Mouse (Mus musculus) adipocyte (in vitro differentiated cells): ENCODE results near the gene Ctnnbip1.

Experiments
- DNase-seq: peaks from one replicate; pipeline ENCODE4 v3.0.0-alpha.2; 2016; ENCODE audit warnings: low spot score

The Ctnnbip1 gene

DNA sequence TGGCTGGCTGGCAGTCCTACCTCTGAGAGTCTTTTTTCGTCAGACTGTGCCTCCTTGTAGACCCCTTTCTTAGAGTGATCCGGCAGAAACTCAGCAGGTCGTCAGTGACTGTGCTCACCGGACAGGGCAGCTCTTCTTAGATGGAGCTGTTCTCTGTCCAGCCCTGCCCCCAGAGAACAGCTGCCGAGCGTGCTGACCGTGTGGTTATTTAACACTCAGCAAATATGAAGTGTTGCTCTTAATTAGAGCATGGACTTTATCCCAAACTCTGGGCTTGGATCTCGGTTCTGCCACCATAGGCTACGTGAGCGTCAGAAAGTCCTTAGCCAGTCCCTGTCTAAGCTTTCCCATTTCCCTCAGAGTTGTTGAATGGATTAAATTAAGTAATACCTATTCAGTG lies 3.2 kb downstream of the Ctnnbip1 start:
- DNase-seq: no peak

DNA sequence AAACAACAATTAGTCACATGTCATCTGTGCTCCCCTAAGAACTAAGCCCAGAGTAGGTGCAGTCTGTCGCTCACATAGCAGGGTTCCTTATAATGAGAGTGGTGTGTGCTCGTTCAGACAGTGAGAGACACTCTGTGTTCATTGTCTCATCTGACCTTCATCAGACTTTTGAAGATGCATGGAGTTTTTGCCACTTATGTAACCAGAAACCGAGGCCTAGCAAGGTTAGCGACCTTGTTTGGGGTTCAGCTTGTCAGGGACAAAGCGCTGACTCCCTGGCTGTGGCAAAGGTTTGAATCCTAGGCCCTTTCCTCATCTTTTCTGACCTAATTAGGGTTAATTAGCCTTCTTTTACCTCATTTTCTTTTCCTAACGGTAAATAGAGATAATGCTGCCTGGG lies 5.9 kb downstream of the Ctnnbip1 start:
- no peak for DNase-seq

GRCm38 (mm10) chr4:149525170-149525569 lies 7.1 kb downstream of the Ctnnbip1 start:
- no peak for DNase-seq

DNA sequence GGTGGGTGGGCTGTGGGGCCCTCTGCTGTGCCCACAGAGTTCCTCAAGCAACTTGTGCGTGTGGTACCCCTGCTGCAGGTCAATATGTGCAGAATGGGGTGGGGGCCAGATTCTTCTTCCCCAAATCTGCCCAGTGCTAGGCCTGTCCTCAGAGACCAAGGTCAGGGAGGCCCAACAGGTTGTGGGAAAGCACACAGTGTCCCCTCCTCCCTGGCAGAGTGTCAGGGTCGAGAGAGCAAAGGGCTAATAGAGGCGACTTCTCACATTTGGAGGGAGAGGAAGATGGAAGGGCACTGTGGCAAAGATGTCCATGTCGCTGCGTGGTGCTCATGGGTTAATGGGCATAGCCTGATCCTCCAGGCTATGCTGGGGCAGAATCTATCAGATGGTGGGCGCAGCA lies 7.8 kb downstream of the Ctnnbip1 start:
- DNase-seq: no peak

DNA sequence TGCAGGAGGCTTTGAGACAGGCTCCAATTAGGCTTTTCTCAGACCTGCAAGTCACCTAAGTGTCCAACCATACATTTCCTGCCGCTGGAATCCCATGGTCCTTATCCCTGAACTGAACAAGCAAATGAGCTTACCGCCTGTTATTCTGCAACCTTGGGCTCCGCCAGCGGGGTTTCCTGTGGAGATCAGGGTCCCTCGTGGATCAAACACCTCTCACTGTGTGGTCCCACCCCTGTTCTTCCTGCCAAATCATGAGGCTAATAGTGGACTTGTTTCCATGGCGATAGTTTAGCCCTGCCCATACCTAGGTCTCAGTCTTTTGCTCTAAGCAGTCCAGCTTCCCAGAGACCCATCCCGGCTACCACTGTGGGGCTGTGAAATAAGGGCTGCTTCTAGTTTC lies 8.3 kb downstream of the Ctnnbip1 start:
- DNase-seq: no peak

DNA sequence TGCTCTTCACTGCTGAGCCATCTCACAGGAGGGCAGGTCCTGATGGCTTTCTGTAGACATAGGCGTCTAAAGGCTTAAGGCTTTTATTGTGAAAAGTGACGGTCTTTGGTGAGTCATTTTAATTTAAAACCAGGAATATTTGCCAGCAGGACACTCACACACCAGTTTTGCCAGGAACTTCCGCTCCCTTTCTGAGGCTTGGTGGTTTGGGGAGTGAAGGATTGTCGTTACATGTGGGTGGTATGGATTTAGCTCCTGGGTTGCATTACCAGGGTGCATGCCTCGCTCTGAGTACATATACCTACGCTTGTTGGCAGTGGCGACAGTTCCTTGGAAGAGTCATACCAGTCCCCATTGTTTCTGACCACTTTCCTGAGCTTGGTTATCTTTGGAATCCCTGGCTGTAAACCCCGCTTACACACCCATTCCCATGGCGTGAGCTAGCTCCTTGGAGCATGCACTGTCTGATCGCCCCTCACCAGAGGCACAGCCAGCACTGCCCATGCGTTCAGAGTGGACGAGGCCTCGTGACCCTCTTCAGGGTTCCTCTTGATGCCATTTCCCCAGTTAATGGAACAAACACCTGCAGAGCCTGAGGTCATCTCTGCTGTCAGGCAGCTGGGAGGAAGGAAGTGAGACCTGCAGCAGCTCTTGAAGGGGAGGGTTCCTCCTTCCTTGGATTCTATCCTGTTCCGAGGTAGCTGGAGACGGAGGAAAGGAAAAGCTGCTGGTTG lies 9.8 kb downstream of the Ctnnbip1 start:
- DNase-seq: peak; percentile 24

DNA sequence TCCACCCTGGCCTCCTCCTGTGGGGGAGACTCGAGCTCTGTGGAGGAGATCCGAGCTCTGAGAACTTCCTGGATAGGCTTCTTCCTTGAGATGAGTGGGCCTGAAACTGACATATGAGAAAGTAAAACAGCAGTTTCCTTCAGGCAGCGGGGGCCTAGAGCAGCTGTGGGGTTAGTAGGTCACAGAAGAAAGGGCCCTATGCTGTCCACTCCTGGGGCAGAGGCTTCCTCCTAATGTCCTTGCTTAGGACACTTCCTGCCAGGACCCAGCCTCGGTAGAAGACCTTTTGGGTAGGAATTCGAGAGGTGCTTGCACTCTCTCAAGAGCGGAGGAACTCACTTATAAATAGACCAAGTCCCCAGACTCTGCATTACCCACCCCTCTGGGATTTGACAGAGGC lies 11.7 kb downstream of the Ctnnbip1 start:
- DNase-seq: no peak

DNA sequence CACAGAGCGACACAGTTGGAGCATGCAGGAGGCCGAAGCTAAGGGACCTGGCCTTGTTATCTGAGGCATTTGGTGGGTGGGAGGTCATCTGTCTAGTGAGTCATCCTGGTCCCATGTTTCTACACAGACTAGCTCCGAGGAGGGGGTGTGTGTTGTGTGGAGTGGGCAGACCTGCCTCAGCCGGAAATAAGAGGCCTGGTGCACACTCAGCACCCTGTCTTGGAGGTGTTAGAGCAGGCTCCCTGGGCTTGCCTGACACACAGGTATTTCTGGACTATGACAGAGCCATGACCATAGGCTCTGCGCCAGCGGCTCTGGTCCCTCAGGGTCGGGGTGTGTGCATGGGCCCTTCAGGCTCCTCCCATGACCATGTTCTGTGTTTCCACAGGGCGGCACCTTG lies 21.4 kb downstream of the Ctnnbip1 start:
- peak; percentile 21 for DNase-seq

DNA sequence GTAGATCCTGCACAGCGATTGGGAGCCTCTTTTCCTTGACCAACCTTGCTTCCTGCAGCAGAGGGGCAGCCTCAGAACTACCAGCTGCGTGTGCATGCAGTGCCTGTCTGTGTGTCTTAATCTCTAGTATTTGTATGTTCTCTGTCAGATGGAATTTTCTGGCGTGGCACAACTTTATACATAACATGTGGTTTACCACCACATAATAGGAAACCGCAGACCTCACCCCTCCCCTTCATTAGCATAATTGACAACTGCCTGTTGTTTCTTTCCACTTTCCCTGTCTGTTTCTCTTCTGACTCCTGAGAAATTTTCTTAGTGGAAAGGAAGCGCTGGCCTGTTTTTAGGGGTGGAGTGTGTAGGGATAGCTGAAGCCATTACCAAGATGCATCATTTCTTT lies 23.9 kb downstream of the Ctnnbip1 start:
- no peak for DNase-seq

DNA sequence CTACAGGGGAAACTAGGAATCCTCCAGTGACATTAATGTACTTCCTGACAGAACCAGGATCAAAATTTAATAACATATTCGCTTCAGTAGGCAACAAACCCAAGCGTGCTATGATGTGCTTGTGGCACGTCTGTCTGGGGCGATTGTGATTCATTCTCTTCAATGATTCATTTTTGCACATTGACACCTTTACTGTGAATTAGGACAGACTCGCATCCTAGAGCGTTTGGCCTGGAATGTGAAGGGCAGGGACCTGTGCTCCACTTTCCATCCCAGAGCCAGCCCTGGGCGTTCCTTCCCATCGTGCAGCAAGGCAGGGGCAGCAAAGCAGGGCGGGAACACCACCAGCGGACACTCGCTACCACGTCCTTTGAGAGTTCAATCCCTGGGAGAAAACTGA lies 24.4 kb downstream of the Ctnnbip1 start:
- DNase-seq: no peak

GRCm38 (mm10) chr4:149542927-149543553 lies 25.0 kb downstream of the Ctnnbip1 start:
- DNase-seq: peak; percentile 87

- no peak for DNase-seq
Measured at GRCm38 (mm10) chr4:149544892-149545291, 26.9 kb downstream of the Ctnnbip1 start.

DNA sequence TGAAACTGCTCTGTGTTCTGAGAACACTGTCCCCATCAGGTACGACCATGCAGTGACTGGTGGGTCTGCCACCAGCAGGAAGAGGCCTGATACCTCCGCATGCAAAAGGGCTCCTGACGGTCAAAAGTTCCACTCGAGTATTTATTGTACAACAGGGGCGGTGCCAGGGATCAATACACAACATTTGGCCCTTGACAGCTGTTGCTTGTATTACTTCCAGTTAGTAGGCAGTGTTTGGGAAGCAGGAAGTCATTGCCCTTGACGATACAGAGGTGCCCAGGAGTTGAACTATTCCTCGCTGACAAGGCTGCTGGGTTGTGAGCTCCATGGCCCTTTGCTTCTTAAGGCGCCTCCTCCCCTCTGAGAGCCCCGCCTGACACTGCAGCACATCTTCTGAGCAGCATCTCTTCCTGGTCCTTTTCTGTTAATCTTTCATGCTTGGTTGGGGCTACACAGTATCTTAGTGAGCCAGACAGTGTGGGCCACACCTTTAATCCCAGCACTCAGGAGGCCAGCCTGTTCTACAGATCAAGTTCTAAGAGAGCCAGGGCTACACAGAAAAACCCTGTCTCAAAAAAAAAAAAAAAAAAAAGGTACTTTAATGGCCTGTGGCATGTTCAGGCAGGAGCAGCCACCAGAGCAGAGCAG lies 28.9 kb downstream of the Ctnnbip1 start:
- no peak for DNase-seq

DNA sequence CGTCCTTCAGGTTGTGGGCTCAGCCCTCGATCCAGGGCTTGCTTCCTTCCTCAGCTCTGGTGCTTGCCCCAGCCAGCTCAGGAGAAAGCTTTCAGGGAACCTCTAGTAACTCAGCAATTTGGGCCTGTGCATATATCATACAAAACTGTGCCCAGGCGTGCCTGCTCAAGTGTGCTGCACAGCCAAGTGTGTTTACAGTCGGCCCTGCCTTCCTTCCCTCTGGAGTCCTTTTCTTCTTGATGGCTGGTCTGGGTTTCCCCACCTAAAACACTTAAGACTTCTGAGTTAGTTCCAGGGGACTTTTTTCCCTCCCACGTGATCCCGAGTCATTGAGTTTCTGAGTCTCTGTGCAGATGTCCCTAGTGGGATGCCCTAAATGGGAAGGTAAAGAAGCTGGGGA lies 29.5 kb downstream of the Ctnnbip1 start:
- DNase-seq: no peak

DNA sequence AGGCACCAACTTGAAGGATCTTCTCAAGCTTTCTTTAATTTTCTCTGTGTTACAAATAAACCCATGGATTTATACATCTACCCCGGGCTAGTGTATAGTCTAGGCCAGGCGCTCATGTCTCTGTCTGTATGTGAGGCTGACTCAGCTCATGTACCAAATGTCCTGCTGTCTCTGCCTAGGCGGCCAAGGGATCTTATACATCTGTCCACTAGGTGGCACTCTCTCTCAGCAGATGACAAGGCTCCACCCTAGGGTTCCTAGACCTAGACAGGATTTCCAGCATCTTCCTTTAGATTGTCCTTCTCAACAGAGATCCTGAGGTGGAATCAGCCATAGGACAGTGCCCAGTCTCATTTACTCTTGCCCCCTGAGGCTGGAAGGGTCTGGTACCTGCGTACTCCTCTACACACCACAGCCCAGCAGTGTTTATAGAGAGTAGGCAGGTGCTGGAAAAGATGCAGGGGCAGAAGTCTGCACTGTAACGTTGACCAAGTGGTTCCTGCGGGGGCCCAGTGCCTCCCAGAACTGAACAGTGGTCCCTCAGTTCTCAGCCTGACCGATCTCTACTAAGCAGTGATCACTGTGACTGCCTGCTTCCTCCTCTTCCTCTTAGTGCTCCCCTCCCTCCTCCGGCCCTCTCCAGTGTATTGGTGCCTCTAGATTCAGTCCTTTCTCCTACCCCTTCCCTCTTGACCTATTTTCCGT lies 31.3 kb downstream of the Ctnnbip1 start:
- peak; percentile 87 for DNase-seq

GRCm38 (mm10) chr4:149550866-149551265 lies 32.8 kb downstream of the Ctnnbip1 start:
- DNase-seq: peak; percentile 72

DNA sequence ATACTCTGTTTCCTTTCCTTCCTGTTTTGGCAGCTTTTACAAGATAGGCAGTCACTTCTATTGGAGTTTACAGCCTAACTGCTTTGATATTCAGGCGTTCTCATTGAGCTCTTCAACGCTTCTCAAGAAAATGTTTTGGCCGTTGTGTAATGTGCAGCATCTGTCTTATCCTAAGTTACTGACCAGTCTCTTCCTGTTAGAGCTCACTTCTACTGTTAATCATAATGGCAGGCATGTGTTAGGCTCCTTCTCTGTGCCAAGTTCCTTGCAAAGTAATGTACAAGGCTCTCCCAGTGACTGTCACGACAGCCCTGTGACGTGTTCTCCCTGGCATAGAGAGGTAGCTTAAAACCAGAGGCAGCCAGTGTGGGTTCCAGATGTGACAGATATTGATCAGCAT lies 33.7 kb downstream of the Ctnnbip1 start:
- DNase-seq: no peak

GRCm38 (mm10) chr4:149553834-149554233 lies 35.8 kb downstream of the Ctnnbip1 start:
- DNase-seq: no peak

DNA sequence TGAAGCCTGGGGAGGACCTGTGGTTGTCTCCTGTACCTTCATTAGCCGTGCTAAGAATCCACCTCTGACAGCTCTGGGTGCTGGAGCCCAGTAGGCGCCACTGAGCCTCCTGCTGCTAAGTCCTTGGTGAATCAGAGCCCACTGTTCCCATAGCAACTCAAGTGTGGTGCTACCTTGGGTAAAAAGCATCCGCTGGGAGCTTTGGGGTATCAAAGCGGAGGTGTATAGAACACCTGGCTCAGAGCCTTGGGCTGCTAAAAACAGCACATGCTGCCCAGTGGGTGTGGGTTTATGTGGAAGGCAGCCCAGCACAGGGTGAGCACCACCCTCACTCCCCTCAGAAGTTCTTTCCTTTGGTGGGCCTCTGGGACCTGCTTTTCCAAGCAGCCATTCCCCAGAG lies 38.1 kb downstream of the Ctnnbip1 start:
- DNase-seq: no peak

GRCm38 (mm10) chr4:149557905-149558304 lies 39.9 kb downstream of the Ctnnbip1 start:
- DNase-seq: no peak

DNA sequence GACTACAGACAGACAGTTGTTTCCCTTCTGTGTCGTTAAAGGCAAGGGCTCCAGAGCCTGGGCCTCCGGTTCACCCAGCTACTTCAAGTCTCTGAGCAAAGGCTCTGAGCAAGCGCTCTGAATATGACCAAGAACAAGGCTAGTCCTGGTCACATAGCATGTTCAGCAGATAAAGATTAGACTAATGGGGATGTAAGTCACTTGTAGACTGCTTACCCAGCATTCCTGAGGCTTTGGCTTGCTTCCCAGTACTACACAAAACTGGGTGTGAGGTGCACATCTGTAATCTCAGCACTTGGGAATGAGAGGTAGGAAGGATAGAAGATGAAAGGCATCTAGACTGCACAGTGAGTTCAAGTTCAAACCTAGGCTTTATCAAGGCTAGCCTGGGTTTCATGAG lies 40.4 kb downstream of the Ctnnbip1 start:
- DNase-seq: peak; percentile 35

DNA sequence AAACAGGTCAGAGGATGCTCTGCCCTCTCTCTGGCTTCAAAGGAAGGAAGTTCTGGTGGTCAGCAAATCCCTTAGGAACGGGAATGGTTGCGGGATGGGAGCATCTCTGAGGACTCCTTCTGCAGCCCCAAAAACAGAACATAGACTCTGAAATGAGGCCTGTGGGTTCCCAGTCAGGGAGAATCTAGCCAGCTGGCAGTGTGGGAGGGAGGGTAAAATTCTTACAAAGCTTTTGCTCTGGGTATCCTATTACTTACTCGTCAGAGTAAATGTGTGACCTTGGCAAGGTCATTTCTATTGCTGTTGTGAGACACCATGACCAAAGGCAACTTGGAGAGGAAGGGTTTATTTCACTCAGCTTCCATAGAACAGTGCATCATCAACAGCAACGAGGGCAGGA lies 43.4 kb downstream of the Ctnnbip1 start:
- no peak for DNase-seq
